Mouse (Mus musculus) G1E (cell line): ENCODE measurements around the gene Prpf6.

ENCODE experiments used
- CTCF ChIP-seq: IDR thresholded peaks from 2 replicates; pipeline ENCODE4 v1.5.1; 2012; ENCODE audit warnings: low read depth, low read length, inconsistent platforms, mixed read lengths
- GATA1 ChIP-seq: IDR thresholded peaks from 2 replicates; pipeline ENCODE4 v1.6.1; 2012; ENCODE audit warnings: borderline replicate concordance, low read length, inconsistent platforms, mixed read lengths

DNA sequence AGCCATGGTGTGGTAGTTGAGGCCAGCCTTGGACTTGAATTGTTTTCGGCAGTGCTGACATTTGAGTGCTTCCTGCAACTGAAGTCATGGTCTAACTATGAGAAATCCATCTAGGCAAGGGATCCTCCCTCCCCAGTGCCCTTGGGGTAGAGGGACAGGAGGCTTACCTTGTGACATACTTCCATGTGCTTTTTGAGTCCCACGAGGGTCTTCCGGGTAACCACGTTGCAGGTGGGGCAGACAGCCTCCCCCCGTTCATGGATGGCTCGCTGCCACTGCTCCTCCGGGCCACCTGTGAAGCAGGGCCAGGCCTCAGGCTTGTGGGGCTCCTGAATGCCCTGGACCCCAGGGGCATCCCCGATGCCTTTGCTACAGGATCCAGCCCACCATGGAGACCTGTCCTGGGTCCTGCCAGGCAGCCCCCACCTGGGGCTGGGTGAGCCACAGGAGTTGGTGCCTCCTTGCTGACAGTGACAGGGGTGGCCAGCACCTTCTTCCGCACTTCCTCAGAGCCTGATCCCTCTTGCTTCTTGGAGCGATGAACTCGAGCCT, 3.4 kb upstream of the Prpf6 start:
- TF ChIP-seq GATA1, result no peak
- no peak for TF ChIP-seq CTCF
